In genomic region chr19:29674946-29675345, GRCm38 (mm10) we compare ENCODE assay signal across 28 mouse cellular contexts. TPM values are rescaled to one million over a fixed set of nuclear protein-coding genes. Genes with fewer than 3 reads are reported as not detected.
DNase-seq lines count a peak whose midpoint lies in the region; ATAC-seq and TF ChIP-seq lines count a peak whose summit lies in the region.
"Had no signal": no experiment of that assay in that cellular context is flagged by ENCODE, and none has a peak within 500 bp of the region (broad histone marks: within the 10 kb centered on the region; RNA-seq: fewer than 3 reads in every experiment).

No protein-coding gene starts in this region.

- H3K9ac ChIP-seq in kidney, embryonic 14.5 days (ENCODE audit: low read depth, low read length) = no peak overlapping the region
- no peak overlapping the region for H3K9ac ChIP-seq in liver, embryonic 15.5 days
- H3K9ac ChIP-seq in liver, postnatal 0 days (replicated peaks) = no peak overlapping the region
- H3K9ac ChIP-seq: embryonic facial prominence, embryonic 12.5 days; forebrain, embryonic 12.5 days; forebrain, postnatal 0 days; heart, embryonic 15.5 days; hindbrain, embryonic 13.5 days had no signal

- H3K27ac ChIP-seq in kidney, embryonic 14.5 days (ENCODE audit: low read depth, low read length) = 0 out of 2 replicates have a peak overlapping the region, but pooled peaks have one; percentile 4
- no peak overlapping the region for H3K27ac ChIP-seq in liver, embryonic 15.5 days (replicated peaks)
- no peak overlapping the region for H3K27ac ChIP-seq in liver, postnatal 0 days (ENCODE audit: low read depth)
- peak overlapping the region; percentile 98 for H3K27ac ChIP-seq in small intestine, adult 2 months (ENCODE audit: insufficient read depth, low read depth, low read length)
- H3K27ac ChIP-seq: embryonic facial prominence, embryonic 12.5 days; forebrain, embryonic 12.5 days; heart, adult 2 months; heart, embryonic 15.5 days; hindbrain, embryonic 13.5 days had no signal

- WGBS in kidney, embryonic 14.5 days = 94% methylated on average over 7 of the region's 7 CpGs
- 80% methylated on average over 7 of the region's 7 CpGs for WGBS in liver, embryonic 15.5 days (ENCODE audit: insufficient replicate concordance)
- WGBS in liver, postnatal 0 days (ENCODE audit: insufficient replicate concordance) = 81% methylated on average over 7 of the region's 7 CpGs
- 68% methylated on average over 7 of the region's 7 CpGs for WGBS in small intestine, adult 2 months
- 89% methylated on average over 7 of the region's 7 CpGs for WGBS in lung, adult 2 months

- no peaks in the 10 kb centered on the region for H3K9me3 ChIP-seq in kidney, embryonic 14.5 days (ENCODE audit: control insufficient read depth, low read length)
- H3K9me3 ChIP-seq in liver, embryonic 15.5 days (replicated peaks) = no peaks in the 10 kb centered on the region
- no peaks in the 10 kb centered on the region for H3K9me3 ChIP-seq in liver, postnatal 0 days (ENCODE audit: low read length)
- H3K9me3 ChIP-seq: embryonic facial prominence, embryonic 12.5 days; forebrain, embryonic 12.5 days; heart, embryonic 15.5 days; hindbrain, embryonic 13.5 days had no signal

- TF ChIP-seq POLR2A in small intestine, adult 2 months (IDR thresholded peaks at IDR 0.05; ENCODE audit: low read depth, low read length) = no peak
- TF ChIP-seq POLR2A in lung, adult 2 months (IDR thresholded peaks at IDR 0.05; ENCODE audit: borderline replicate concordance, extremely low read depth, low read depth, low read length) = no peak

- no peaks in the 10 kb centered on the region for H3K36me3 ChIP-seq in kidney, embryonic 14.5 days (ENCODE audit: control insufficient read depth, insufficient read depth, low read length)
- H3K36me3 ChIP-seq in liver, embryonic 15.5 days (replicated peaks) = no peaks in the 10 kb centered on the region
- no peaks in the 10 kb centered on the region for H3K36me3 ChIP-seq in liver, postnatal 0 days (replicated peaks; ENCODE audit: insufficient read depth, low read length)
- H3K36me3 ChIP-seq in small intestine, adult 2 months (ENCODE audit: control insufficient read depth, insufficient read depth, low read length) = no peaks in the 10 kb centered on the region
- H3K36me3 ChIP-seq: embryonic facial prominence, embryonic 12.5 days; forebrain, embryonic 12.5 days; heart, embryonic 15.5 days; hindbrain, embryonic 13.5 days had no signal

- no peak overlapping the region for H3K4me3 ChIP-seq in kidney, embryonic 14.5 days (ENCODE audit: low read length)
- no peak overlapping the region for H3K4me3 ChIP-seq in liver, embryonic 15.5 days (replicated peaks)
- no peak overlapping the region for H3K4me3 ChIP-seq in liver, postnatal 0 days (ENCODE audit: low read depth, low read length)
- H3K4me3 ChIP-seq in small intestine, adult 2 months (ENCODE audit: low read depth, low read length) = peak overlapping the region; percentile 14; the same call in 1 of the 2 replicates
- H3K4me3 ChIP-seq in lung, adult 2 months (replicated peaks; ENCODE audit: extremely low read depth, low read depth, low read length) = no peak overlapping the region
- H3K4me3 ChIP-seq: embryonic facial prominence, embryonic 12.5 days; forebrain, embryonic 12.5 days; heart, adult 2 months; heart, embryonic 15.5 days; hindbrain, embryonic 13.5 days had no signal

- no peak overlapping the region for H3K4me2 ChIP-seq in kidney, embryonic 14.5 days (replicated peaks; ENCODE audit: low read depth, low read length)
- H3K4me2 ChIP-seq in liver, embryonic 15.5 days = peak overlapping the region; percentile 10; the same call in 1 of the 2 replicates
- H3K4me2 ChIP-seq in liver, postnatal 0 days (ENCODE audit: low read depth, low read length) = no peak overlapping the region
- H3K4me2 ChIP-seq: embryonic facial prominence, embryonic 12.5 days; forebrain, embryonic 12.5 days; heart, embryonic 11.5 days; heart, embryonic 15.5 days; hindbrain, embryonic 13.5 days had no signal

- ATAC-seq in kidney, embryonic 14.5 days (ENCODE audit: low FRiP score, low TSS enrichment) = no peak
- no peak for ATAC-seq in liver, embryonic 15.5 days (ENCODE audit: insufficient read depth)
- ATAC-seq in liver, postnatal 0 days = no peak
- ATAC-seq: activated CD4-positive, CD25-positive, alpha-beta regulatory T cell, adult 4 months; forebrain, postnatal 0 days; Patski had no signal

- H3K27me3 ChIP-seq in kidney, embryonic 14.5 days (ENCODE audit: control insufficient read depth, insufficient read depth, low read length) = no peaks in the 10 kb centered on the region
- no peaks in the 10 kb centered on the region for H3K27me3 ChIP-seq in liver, embryonic 15.5 days
- H3K27me3 ChIP-seq in liver, postnatal 0 days (ENCODE audit: insufficient read depth, low read length) = no peaks in the 10 kb centered on the region
- no peaks in the 10 kb centered on the region for H3K27me3 ChIP-seq in small intestine, adult 2 months (ENCODE audit: control insufficient read depth, insufficient read depth, low read length)
- H3K27me3 ChIP-seq: embryonic facial prominence, embryonic 12.5 days; forebrain, embryonic 12.5 days; hindbrain, embryonic 13.5 days; Patski had no signal

- no peak for TF ChIP-seq EP300 in liver, postnatal 0 days (IDR thresholded peaks at IDR 0.05; ENCODE audit: low read depth)

- DNase-seq in kidney, adult 18-20 months = no peak
- DNase-seq in liver, postnatal 0 days = no peak
- DNase-seq in adrenal gland, postnatal 10 days = no peak
- DNase-seq in lung, adult 2 months = no peak
- DNase-seq: adrenal gland, adult 2 months; adrenal gland, postnatal 36 days; cerebellum, adult 11-12 months; cerebellum, adult 9-10 months; cerebellum, postnatal 25 days; forebrain, postnatal 0 days; gastrocnemius, postnatal 14 days; heart, adult 2 months; heart, postnatal 14 days had no signal

- no peak for TF ChIP-seq CTCF in liver, postnatal 0 days (IDR thresholded peaks at IDR 0.05; ENCODE audit: low read depth)
- no peak for TF ChIP-seq CTCF in small intestine, adult 2 months (IDR thresholded peaks at IDR 0.05; ENCODE audit: extremely low read depth, insufficient read length, insufficient replicate concordance, low read depth, low read length)
- no peak for TF ChIP-seq CTCF in lung, adult 2 months (IDR thresholded peaks at IDR 0.05; ENCODE audit: insufficient read depth, low read length)

- no peaks in the 10 kb centered on the region for H3K4me1 ChIP-seq in kidney, embryonic 14.5 days (ENCODE audit: control insufficient read depth, insufficient read depth, low read length)
- H3K4me1 ChIP-seq in liver, embryonic 15.5 days (replicated peaks) = peaks cover 6% of the 10 kb centered on the region; the same call in 1 of the 2 replicates
- peaks cover 4% of the 10 kb centered on the region for H3K4me1 ChIP-seq in liver, postnatal 0 days (ENCODE audit: insufficient read depth)
- peaks cover 10% of the 10 kb centered on the region for H3K4me1 ChIP-seq in small intestine, adult 2 months (ENCODE audit: control insufficient read depth, insufficient read depth, insufficient read length, low read length)
- H3K4me1 ChIP-seq in lung, adult 2 months (ENCODE audit: control insufficient read depth, insufficient read depth, low read length) = no peaks in the 10 kb centered on the region
- H3K4me1 ChIP-seq: embryonic facial prominence, embryonic 12.5 days; forebrain, embryonic 12.5 days; heart, embryonic 15.5 days; hindbrain, embryonic 13.5 days had no signal

RNA-seq across cellular contexts. Expression of gene Mlana, which starts 22.7 kb away (rescaled TPM):
- not detected in 2 replicates for polyA plus RNA-seq in kidney, embryonic 14.5 days (2014; fragmentation: Nextera tagmentation; extraction: Ambion mirVana)
- polyA plus RNA-seq in liver, embryonic 15.5 days (2015; fragmentation: Nextera tagmentation; extraction: Ambion mirVana) = not detected in 2 replicates
- polyA plus RNA-seq in liver, postnatal 0 days (2015; fragmentation: Nextera tagmentation; extraction: Ambion mirVana) = not detected in 2 replicates
- not detected in 2 replicates for polyA plus RNA-seq in small intestine, adult 2 months (2012; rRNA removed)
- not detected for total RNA-seq in adrenal gland, postnatal 10 days (2021)
- polyA plus RNA-seq in lung, adult 2 months (2012; rRNA removed) = 0.75 and 1.1 TPM in 2 replicates
- total RNA-seq: adrenal gland, adult 2 months; adrenal gland, postnatal 36 days; forebrain, postnatal 0 days; gastrocnemius, adult 18-20 months; gastrocnemius, postnatal 14 days; hematopoietic stem cell, adult 5-6 weeks had no signal
- polyA plus RNA-seq: activated CD4-positive, CD25-positive, alpha-beta regulatory T cell, adult 4 months; adrenal gland, adult 2 months; C2C12; cortical plate, adult 2 months; forebrain, embryonic 12.5 days; forebrain, postnatal 0 days; gonadal fat pad, adult 2 months; hindbrain, embryonic 13.5 days had no signal

RNA-seq across cellular contexts. Expression of gene Ermp1, which starts 26.7 kb away (rescaled TPM):
- 10.7 and 21.0 TPM in 2 replicates for polyA plus RNA-seq in kidney, embryonic 14.5 days (2014; fragmentation: Nextera tagmentation; extraction: Ambion mirVana)
- polyA plus RNA-seq in liver, embryonic 15.5 days (2015; fragmentation: Nextera tagmentation; extraction: Ambion mirVana) = 10.6 and 11.0 TPM in 2 replicates
- 4.1 and 4.3 TPM in 2 replicates for polyA plus RNA-seq in liver, postnatal 0 days (2015; fragmentation: Nextera tagmentation; extraction: Ambion mirVana)
- polyA plus RNA-seq in small intestine, adult 2 months (2012; rRNA removed) = 8.5 and 9.4 TPM in 2 replicates
- 10 to 100 TPM; 41.9 to 43.0 TPM for total RNA-seq in adrenal gland, postnatal 10 days (2021)
- polyA plus RNA-seq in lung, adult 2 months (2012; rRNA removed) = 11.0 and 15.7 TPM in 2 replicates

Comparison
In these comparisons a context has a peak if more than half of its experiments do, and no peak if none do; other contexts are left out.
1. H3K27ac ChIP-seq: peak in kidney, embryonic 14.5 days (single experiment) and small intestine, adult 2 months (single experiment); none in liver, embryonic 15.5 days (single experiment) and liver, postnatal 0 days (single experiment).